Comparison of ENCODE assay signal across 13 mouse cellular contexts in the genomic region with DNA sequence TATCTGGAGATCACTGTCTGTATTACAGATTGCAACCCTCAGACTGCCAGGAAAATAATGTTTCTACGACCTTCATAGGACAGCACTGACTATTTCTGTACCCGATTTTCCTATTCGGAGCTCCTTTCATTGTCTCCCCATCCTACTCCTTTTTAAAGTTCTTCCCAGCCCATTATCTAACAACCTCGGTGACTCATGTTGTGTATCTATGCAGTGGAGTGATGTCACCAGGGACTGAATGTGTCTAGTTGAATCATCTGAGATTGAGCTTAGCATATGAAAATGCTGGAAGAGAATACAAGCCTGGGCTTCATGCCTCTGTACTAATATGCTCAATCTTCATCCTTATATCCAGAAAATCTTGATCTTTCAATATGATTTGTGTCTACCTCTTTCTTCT. TPM values are rescaled to one million over a fixed set of nuclear protein-coding genes. Genes with fewer than 3 reads are reported as not detected.
DNase-seq lines count a peak whose midpoint lies in the region.
"Had no signal": no experiment of that assay in that cellular context is flagged by ENCODE, and none has a peak within 500 bp of the region (broad histone marks: within the 10 kb centered on the region; RNA-seq: fewer than 3 reads in every experiment).

No protein-coding gene starts in this region.

- intact Hi-C loops in left cerebral cortex, postnatal 36 days (cut with DNase I) = no loop called here

- peak; percentile 8 for DNase-seq in adrenal gland, postnatal 14 days
- no peak for DNase-seq in adrenal gland, postnatal 4 days (ENCODE audit: low spot score in 2 of 2)
- DNase-seq in left cerebral cortex, adult 9 months (ENCODE audit: low spot score in 2 of 2) = peak; percentile 29 to 58
- no peak for DNase-seq in left cerebral cortex, postnatal 36 days (ENCODE audit: low spot score in 2 of 2)
- peak; percentile 3 to 17 for DNase-seq in adrenal gland, postnatal 36 days
- DNase-seq in cerebellum, postnatal 14 days = no peak
- no peak for DNase-seq in kidney, adult 8-10 months
- DNase-seq: cerebellum, adult 18-20 months; cerebellum, adult 9-11 months; forebrain, postnatal 0 days; gastrocnemius, postnatal 36 days; heart, adult 11 months; heart, postnatal 36 days had no signal

RNA-seq across cellular contexts. Expression of a gene that starts 15.1 kb away (rescaled TPM):
- total RNA-seq in adrenal gland, postnatal 14 days (2021) = 2.3 and 3.6 TPM in 2 replicates
- 1 to 10 TPM; 5.0 to 6.8 TPM for total RNA-seq in adrenal gland, postnatal 4 days (2021)
- 10 to 100 TPM; 28.1 to 34.6 TPM for total RNA-seq in left cerebral cortex, postnatal 36 days (2021)
- 1 to 10 TPM; 1.5 to 2.5 TPM for total RNA-seq in adrenal gland, postnatal 36 days (2021)

Comparison
In these comparisons a context has a peak if more than half of its experiments do, and no peak if none do; other contexts are left out.
1. DNase-seq: peak in adrenal gland, postnatal 14 days (single experiment), left cerebral cortex, adult 9 months (2 of 2) and adrenal gland, postnatal 36 days (2 of 2); none in adrenal gland, postnatal 4 days (0 of 2), left cerebral cortex, postnatal 36 days (0 of 2), cerebellum, postnatal 14 days (0 of 2) and kidney, adult 8-10 months (0 of 2).